Mouse (Mus musculus): ENCODE results near the gene Tnfsf9. TPM values are rescaled to one million over a fixed set of nuclear protein-coding genes. Genes with fewer than 3 reads are reported as not detected.
A peak's percentile ranks its signal among the peaks of the same experiment; 100 is the strongest.

The Tnfsf9 gene
- polyA plus RNA-seq, 1 experiment from 2014 or later, result 6.0 TPM

DNA sequence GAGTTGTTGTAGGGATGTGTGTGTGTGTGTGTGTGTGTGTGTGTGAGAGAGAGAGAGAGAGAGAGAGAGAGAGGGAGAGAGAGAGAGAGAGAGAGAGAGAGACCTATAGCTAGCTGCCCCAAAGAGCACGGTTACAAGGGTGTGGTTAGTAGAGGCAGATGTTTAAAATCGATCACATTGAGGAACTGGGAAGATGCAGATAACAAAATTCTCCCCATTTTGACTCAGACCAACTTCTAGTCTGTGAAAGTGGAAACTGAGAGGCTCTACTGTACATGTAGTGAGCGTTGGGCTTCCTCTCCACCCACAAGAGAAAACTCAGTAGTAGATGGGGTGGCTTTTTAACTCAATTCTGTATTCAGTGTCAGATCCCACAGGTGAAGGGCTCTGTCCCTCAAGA is 34.6 kb downstream of the Tnfsf9 start:
- no peaks in the 10 kb centered on the region for H3K4me1 ChIP-seq (ENCODE audit: control insufficient read depth, insufficient read depth, low read length)

DNA sequence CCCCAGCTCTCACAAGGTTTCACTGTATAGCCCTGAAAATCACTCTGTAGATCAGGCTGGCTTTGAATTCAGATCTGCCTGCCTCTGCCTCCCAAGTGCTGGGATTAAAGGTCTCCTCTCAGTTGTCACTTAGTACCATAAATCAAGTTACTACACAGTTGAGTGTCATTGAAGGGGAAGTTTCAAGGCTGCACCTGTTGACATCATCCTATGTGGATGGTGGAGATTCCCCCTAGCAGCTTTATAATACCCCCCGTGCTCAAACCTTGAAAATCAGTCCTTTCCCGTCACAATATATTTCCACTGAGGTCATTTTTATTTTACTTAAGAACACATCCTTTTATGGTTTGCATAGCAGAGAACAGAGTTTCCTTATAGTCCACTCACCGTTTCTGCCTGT is 38.6 kb downstream of the Tnfsf9 start:
- Histone ChIP-seq H3K9ac (ENCODE audit: low read depth, low read length) (no peak overlapping the region), H3K9me3 (ENCODE audit: control insufficient read depth, low read length) (no peaks in the 10 kb centered on the region), H3K4me2 (ENCODE audit: low read depth, low read length) (no peak overlapping the region), H3K36me3 (ENCODE audit: control insufficient read depth, insufficient read depth, low read length) (no peaks in the 10 kb centered on the region), H3K4me1 (ENCODE audit: control insufficient read depth, insufficient read depth, low read length) (no peaks in the 10 kb centered on the region), H3K27ac (ENCODE audit: low read length) (no peak overlapping the region), H3K4me3 (ENCODE audit: low read length) (no peak overlapping the region), H3K27me3 (replicated peaks; ENCODE audit: control insufficient read depth, insufficient read depth, low read length) (peaks cover 16% of the 10 kb centered on the region)
- ATAC-seq, result no peak
- 70% methylated on average over 3 of the region's 3 CpGs for WGBS

More for the DNA sequence above, 34.6 kb downstream of the Tnfsf9 start:
- no peak overlapping the region for H3K27ac ChIP-seq (ENCODE audit: low read length)
- WGBS, result 86% methylated on average over 3 of the region's 3 CpGs
- H3K27me3 ChIP-seq (replicated peaks; ENCODE audit: control insufficient read depth, insufficient read depth, low read length), result no peaks in the 10 kb centered on the region
- no peaks in the 10 kb centered on the region for H3K9me3 ChIP-seq (ENCODE audit: control insufficient read depth, low read length)
- no peak for ATAC-seq
- no peak overlapping the region for H3K4me2 ChIP-seq (ENCODE audit: low read depth, low read length)
- no peak overlapping the region for H3K9ac ChIP-seq (ENCODE audit: low read depth, low read length)
- H3K36me3 ChIP-seq (ENCODE audit: control insufficient read depth, insufficient read depth, low read length), result no peaks in the 10 kb centered on the region
- H3K4me3 ChIP-seq (ENCODE audit: low read length), result no peak overlapping the region

DNA sequence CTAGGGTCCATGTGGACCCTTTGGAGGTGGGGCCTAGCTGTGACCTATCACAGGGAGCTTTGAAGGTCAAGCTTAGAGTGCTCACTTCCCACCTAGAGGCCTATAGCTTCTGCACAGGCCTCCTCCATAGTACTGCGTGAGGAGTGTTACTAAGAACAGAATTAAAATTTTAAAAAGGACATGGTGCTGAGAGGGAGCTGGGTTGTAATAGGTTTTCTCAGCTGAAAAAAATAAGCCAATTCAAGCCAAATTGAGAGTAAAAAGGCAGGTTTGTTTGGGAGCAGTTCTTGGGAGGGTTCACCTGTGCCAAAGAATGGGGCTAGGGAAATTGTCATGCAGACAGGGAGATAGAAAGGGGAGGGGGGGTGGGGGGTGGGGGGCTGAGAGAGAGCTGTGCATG is 40.0 kb downstream of the Tnfsf9 start:
- H3K27ac ChIP-seq (ENCODE audit: low read length), result no peak overlapping the region
- H3K4me2 ChIP-seq (ENCODE audit: low read depth, low read length), result no peak overlapping the region
- H3K9ac ChIP-seq (ENCODE audit: low read depth, low read length), result no peak overlapping the region
- no peak overlapping the region for H3K4me3 ChIP-seq (ENCODE audit: low read length)
- H3K36me3 ChIP-seq (ENCODE audit: control insufficient read depth, insufficient read depth, low read length), result no peaks in the 10 kb centered on the region
- peaks cover 28% of the 10 kb centered on the region for H3K27me3 ChIP-seq (replicated peaks; ENCODE audit: control insufficient read depth, insufficient read depth, low read length)
- H3K9me3 ChIP-seq (ENCODE audit: control insufficient read depth, low read length), result no peaks in the 10 kb centered on the region
- H3K4me1 ChIP-seq (ENCODE audit: control insufficient read depth, insufficient read depth, low read length), result no peaks in the 10 kb centered on the region
- WGBS, result 83% methylated on average over 1 of the region's 1 CpGs
- ATAC-seq, result no peak

DNA sequence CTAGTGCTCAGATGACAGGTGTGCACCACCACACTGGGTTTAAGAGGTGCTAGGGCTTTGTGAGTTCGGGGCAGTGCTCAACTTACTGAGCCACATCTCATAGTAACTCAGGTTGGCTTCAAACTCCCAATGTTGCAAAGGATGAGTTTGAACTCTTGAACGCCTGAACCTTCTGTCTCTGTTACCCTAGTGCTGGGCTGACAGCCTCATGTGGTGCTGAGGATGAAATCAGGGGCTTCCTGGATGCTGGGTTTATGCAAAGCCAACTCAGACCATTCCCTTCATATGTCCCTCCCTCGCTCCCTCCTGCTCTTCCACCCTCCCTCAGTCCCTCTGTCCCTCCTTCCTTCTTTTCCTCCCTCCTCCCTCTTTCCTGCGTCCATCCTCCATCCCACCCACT is 43.2 kb downstream of the Tnfsf9 start:
- 74% methylated on average over 4 of the region's 4 CpGs for WGBS
- H3K9ac ChIP-seq (ENCODE audit: low read depth, low read length), result no peak overlapping the region
- no peak overlapping the region for H3K4me3 ChIP-seq (ENCODE audit: low read length)
- no peak for ATAC-seq
- no peak overlapping the region for H3K27ac ChIP-seq (ENCODE audit: low read length)
- no peak overlapping the region for H3K4me2 ChIP-seq (ENCODE audit: low read depth, low read length)
- peaks cover 31% of the 10 kb centered on the region for H3K27me3 ChIP-seq (replicated peaks; ENCODE audit: control insufficient read depth, insufficient read depth, low read length)
- H3K4me1 ChIP-seq (ENCODE audit: control insufficient read depth, insufficient read depth, low read length), result no peaks in the 10 kb centered on the region
- H3K36me3 ChIP-seq (ENCODE audit: control insufficient read depth, insufficient read depth, low read length), result no peaks in the 10 kb centered on the region
- H3K9me3 ChIP-seq (ENCODE audit: control insufficient read depth, low read length), result no peaks in the 10 kb centered on the region

DNA sequence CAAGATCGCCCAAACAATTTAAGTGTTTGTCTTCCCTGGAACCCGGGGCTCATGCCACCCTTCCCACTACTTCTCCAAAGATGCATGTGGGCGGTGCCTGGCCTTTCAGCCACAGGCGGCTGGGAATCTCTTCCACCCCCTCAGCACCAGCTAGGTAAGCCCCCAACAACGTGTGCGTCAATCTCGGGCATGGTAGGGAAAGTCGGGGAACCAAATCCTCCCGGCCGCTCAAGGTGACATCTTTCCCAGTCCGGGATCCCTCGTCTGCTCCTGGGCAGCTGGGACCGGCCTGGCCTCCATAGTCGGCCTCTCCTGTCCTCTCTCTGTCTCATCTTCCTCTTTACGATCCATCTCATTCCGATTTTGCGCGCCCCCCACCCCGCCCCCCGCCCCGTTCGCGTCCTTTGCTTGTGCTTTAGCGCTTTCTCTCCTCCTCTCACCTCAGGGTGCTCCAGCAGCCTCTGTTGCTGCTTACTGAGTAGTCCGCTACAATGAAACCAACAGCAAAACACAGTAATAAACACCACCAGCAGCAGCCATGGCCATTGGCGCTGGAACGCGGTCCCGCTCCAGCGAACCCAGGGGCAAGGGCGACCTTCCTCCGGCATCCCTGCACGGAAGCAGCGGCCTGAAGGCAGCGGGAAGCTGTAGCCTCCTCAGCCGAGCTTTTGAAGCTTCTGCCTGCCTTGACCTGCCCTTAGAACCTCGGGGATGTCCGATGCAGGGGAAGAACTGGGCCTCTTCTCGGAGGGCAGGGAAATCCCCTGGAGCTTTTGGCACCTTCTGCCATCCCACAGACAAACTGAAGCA is 44.1 kb downstream of the Tnfsf9 start, which contains the start of gene Cd70:
TSS of gene Cd70 (minus strand) at position 784 of the 810 bp plus-strand sequence.
- H3K4me2 ChIP-seq (ENCODE audit: low read depth, low read length), result peak within 1 kb of the TSS; percentile 41
- no peaks in the 10 kb centered on the region for H3K4me1 ChIP-seq (ENCODE audit: control insufficient read depth, insufficient read depth, low read length)
- H3K4me3 ChIP-seq (ENCODE audit: low read length), result peak within 1 kb of the TSS; percentile 25
- H3K9ac ChIP-seq (ENCODE audit: low read depth, low read length), result 0 out of 2 replicates have a peak within 1 kb of the TSS, but pooled peaks have one; percentile 18
- H3K9me3 ChIP-seq (ENCODE audit: control insufficient read depth, low read length), result no peaks in the 10 kb centered on the region
- WGBS, result 7% methylated on average over 39 of the region's 39 CpGs
- no peak within 1 kb of the TSS for H3K27ac ChIP-seq (ENCODE audit: low read length)
- H3K36me3 ChIP-seq (ENCODE audit: control insufficient read depth, insufficient read depth, low read length), result no peaks in the 10 kb centered on the region
- no peak for ATAC-seq
- H3K27me3 ChIP-seq (replicated peaks; ENCODE audit: control insufficient read depth, insufficient read depth, low read length), result peaks cover 31% of the 10 kb centered on the region

DNA sequence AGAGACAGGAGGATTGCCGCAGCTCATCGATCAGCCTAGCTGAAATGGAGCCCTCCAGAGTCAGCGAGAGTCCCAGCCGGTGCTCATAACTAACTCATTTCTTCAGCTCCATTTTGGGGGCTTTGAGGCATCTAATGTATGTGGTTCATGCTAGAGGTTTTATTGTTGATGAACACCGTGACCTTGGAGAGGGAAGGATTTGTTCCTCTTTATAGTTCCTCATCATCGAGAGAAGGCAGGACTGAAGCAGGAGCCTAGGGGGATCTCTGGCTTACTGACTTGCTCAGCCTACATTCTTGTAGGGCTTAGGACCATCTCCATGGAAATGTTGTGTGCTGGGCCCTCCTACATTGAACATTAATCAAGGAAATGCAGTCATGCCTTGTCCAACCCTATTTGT is 47.9 kb downstream of the Tnfsf9 start:
- H3K4me2 ChIP-seq (ENCODE audit: low read depth, low read length), result no peak overlapping the region
- no peak overlapping the region for H3K27ac ChIP-seq (ENCODE audit: low read length)
- no peaks in the 10 kb centered on the region for H3K4me1 ChIP-seq (ENCODE audit: control insufficient read depth, insufficient read depth, low read length)
- no peaks in the 10 kb centered on the region for H3K36me3 ChIP-seq (ENCODE audit: control insufficient read depth, insufficient read depth, low read length)
- no peak overlapping the region for H3K4me3 ChIP-seq (ENCODE audit: low read length)
- no peaks in the 10 kb centered on the region for H3K9me3 ChIP-seq (ENCODE audit: control insufficient read depth, low read length)
- WGBS, result 90% methylated on average over 6 of the region's 6 CpGs
- H3K27me3 ChIP-seq (replicated peaks; ENCODE audit: control insufficient read depth, insufficient read depth, low read length), result peaks cover 21% of the 10 kb centered on the region
- ATAC-seq, result no peak
- H3K9ac ChIP-seq (ENCODE audit: low read depth, low read length), result no peak overlapping the region

DNA sequence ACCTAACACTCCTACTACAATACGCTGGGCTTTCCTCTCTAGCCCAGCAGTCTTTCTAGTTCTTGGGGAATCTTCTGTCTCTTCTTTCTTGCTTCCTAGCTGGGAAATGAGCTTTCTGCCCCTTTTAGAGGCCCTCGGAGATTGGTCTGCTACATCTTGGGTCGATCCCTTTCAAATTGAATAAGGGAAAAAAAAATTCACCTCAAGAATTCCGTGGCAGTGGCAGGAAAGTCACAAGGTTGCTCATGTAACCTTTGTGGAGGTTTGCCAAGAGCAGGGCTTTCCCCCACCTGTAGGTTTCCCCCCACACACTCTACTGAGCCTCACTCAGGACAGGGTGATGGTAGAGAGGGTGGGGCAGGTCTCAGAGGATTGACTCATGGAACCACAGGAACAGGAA is 48.7 kb downstream of the Tnfsf9 start:
- H3K4me1 ChIP-seq (ENCODE audit: control insufficient read depth, insufficient read depth, low read length), result no peaks in the 10 kb centered on the region
- ATAC-seq, result no peak

More for the DNA sequence above, 48.7 kb downstream of the Tnfsf9 start:
- no peak overlapping the region for H3K27ac ChIP-seq (ENCODE audit: low read length)
- no peaks in the 10 kb centered on the region for H3K36me3 ChIP-seq (ENCODE audit: control insufficient read depth, insufficient read depth, low read length)
- no peak overlapping the region for H3K9ac ChIP-seq (ENCODE audit: low read depth, low read length)
- H3K27me3 ChIP-seq (replicated peaks; ENCODE audit: control insufficient read depth, insufficient read depth, low read length), result peaks cover 13% of the 10 kb centered on the region
- WGBS, result 89% methylated on average over 4 of the region's 4 CpGs
- H3K4me3 ChIP-seq (ENCODE audit: low read length), result no peak overlapping the region
- H3K9me3 ChIP-seq (ENCODE audit: control insufficient read depth, low read length), result no peaks in the 10 kb centered on the region
- H3K4me2 ChIP-seq (ENCODE audit: low read depth, low read length), result no peak overlapping the region

Other genes with a start within 250 kb of the Tnfsf9 start
- not detected in 2 replicates for gene Acsbg2, start 230.9 kb upstream of the Tnfsf9 start, polyA plus RNA-seq (2015; fragmentation: Nextera tagmentation; extraction: Ambion mirVana)
- gene 1700061G19Rik, start 229.8 kb upstream of the Tnfsf9 start, polyA plus RNA-seq (2015; fragmentation: Nextera tagmentation; extraction: Ambion mirVana), result 0.12 and 0.17 TPM in 2 replicates
- 22.6 and 26.2 TPM in 2 replicates for gene Mllt1, start 169.9 kb upstream of the Tnfsf9 start, polyA plus RNA-seq (2015; fragmentation: Nextera tagmentation; extraction: Ambion mirVana)
- 0.65 and 0.88 TPM in 2 replicates for gene Acer1, start 123.2 kb upstream of the Tnfsf9 start, polyA plus RNA-seq (2015; fragmentation: Nextera tagmentation; extraction: Ambion mirVana)
- 157 and 174 TPM in 2 replicates for gene Clpp, start 115.0 kb upstream of the Tnfsf9 start, polyA plus RNA-seq (2015; fragmentation: Nextera tagmentation; extraction: Ambion mirVana)
- 41.7 and 43.7 TPM in 2 replicates for gene Alkbh7, start 108.0 kb upstream of the Tnfsf9 start, polyA plus RNA-seq (2015; fragmentation: Nextera tagmentation; extraction: Ambion mirVana)
- gene Pspn, start 105.3 kb upstream of the Tnfsf9 start, polyA plus RNA-seq (2015; fragmentation: Nextera tagmentation; extraction: Ambion mirVana), result 0.44 TPM in 1 of 2 replicates, not detected in the other
- 57.9 and 60.9 TPM in 2 replicates for gene Gtf2f1, start 94.0 kb upstream of the Tnfsf9 start, polyA plus RNA-seq (2015; fragmentation: Nextera tagmentation; extraction: Ambion mirVana)
- gene Gm17949, start 93.9 kb upstream of the Tnfsf9 start, polyA plus RNA-seq (2015; fragmentation: Nextera tagmentation; extraction: Ambion mirVana), result 0.37 and 0.58 TPM in 2 replicates
- gene Khsrp, start 73.8 kb upstream of the Tnfsf9 start, polyA plus RNA-seq (2015; fragmentation: Nextera tagmentation; extraction: Ambion mirVana), result 15.7 and 16.7 TPM in 2 replicates
- not detected in 2 replicates for gene Slc25a41, start 63.7 kb upstream of the Tnfsf9 start, polyA plus RNA-seq (2015; fragmentation: Nextera tagmentation; extraction: Ambion mirVana)
- 113 TPM in 2 replicates for gene Crb3, start 46.2 kb upstream of the Tnfsf9 start, polyA plus RNA-seq (2015; fragmentation: Nextera tagmentation; extraction: Ambion mirVana)
- gene Slc25a23, start 45.5 kb upstream of the Tnfsf9 start, polyA plus RNA-seq (2015; fragmentation: Nextera tagmentation; extraction: Ambion mirVana), result 5.7 and 6.7 TPM in 2 replicates
- gene Dennd1c, start 26.8 kb upstream of the Tnfsf9 start, polyA plus RNA-seq (2015; fragmentation: Nextera tagmentation; extraction: Ambion mirVana), result 7.4 and 8.1 TPM in 2 replicates
- 20.3 and 22.6 TPM in 2 replicates for gene Tubb4a, start 17.5 kb upstream of the Tnfsf9 start, polyA plus RNA-seq (2015; fragmentation: Nextera tagmentation; extraction: Ambion mirVana)
- gene Cd70, start 44.5 kb downstream of the Tnfsf9 start, polyA plus RNA-seq (2015; fragmentation: Nextera tagmentation; extraction: Ambion mirVana), result not detected in 2 replicates
- 0.21 and 0.43 TPM in 2 replicates for gene Tnfsf14, start 88.9 kb downstream of the Tnfsf9 start, polyA plus RNA-seq (2015; fragmentation: Nextera tagmentation; extraction: Ambion mirVana)
- 5.0 and 8.2 TPM in 2 replicates for gene C3, start 122.8 kb downstream of the Tnfsf9 start, polyA plus RNA-seq (2015; fragmentation: Nextera tagmentation; extraction: Ambion mirVana)
- 34.9 and 37.0 TPM in 2 replicates for gene Gpr108, start 143.1 kb downstream of the Tnfsf9 start, polyA plus RNA-seq (2015; fragmentation: Nextera tagmentation; extraction: Ambion mirVana)
- gene Trip10, start 144.1 kb downstream of the Tnfsf9 start, polyA plus RNA-seq (2015; fragmentation: Nextera tagmentation; extraction: Ambion mirVana), result 46.9 and 47.4 TPM in 2 replicates
- 2.4 and 2.8 TPM in 2 replicates for gene Vav1, start 173.8 kb downstream of the Tnfsf9 start, polyA plus RNA-seq (2015; fragmentation: Nextera tagmentation; extraction: Ambion mirVana)